Mouse (Mus musculus) ES-E14 (cell line): ENCODE data around the gene Agap3.

Experiments
- CHD2 ChIP-seq: IDR thresholded peaks from 2 replicates; pipeline ENCODE4 v1.6.1; 2014; ENCODE audit warnings: mild to moderate bottlenecking, low read depth, low read length, inconsistent platforms
- HCFC1 ChIP-seq: IDR thresholded peaks from 2 replicates; pipeline ENCODE4 v1.6.1; 2012; ENCODE audit warnings: low read length, inconsistent platforms, borderline replicate concordance; ENCODE audit not compliant: insufficient read depth
- MAFK ChIP-seq: IDR thresholded peaks from 2 replicates; pipeline ENCODE4 v1.6.1; 2014; ENCODE audit warnings: mild to moderate bottlenecking, low read depth, low read length, inconsistent platforms; ENCODE audit not compliant: insufficient read depth
- ZC3H11A ChIP-seq: IDR thresholded peaks from 2 replicates; pipeline ENCODE4 v1.6.1; 2012; ENCODE audit warnings: low read depth, mild to moderate bottlenecking, inconsistent platforms, low read length, borderline replicate concordance

DNA sequence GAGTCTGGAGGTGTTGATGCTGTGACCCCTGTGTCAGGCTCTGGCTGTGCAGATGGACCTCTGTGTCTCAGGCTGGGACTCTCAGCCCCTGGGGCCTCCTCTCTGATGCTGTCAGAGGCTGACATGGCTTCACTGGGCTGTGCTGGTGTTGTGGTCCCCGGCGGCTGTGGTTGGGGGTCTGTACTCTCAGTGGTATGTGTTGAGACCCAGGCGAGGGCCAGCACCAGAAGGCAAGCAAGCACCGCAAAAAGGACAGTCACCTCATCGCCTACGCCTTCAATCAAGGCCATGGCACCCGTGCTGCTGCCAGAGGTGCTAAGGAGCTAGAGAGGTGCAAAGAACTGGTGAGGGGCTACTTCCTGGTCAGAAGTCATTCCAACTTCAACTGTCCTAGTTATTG, 5.3 kb upstream of the Agap3 start:
- no peak for TF ChIP-seq CHD2
- no peak for TF ChIP-seq HCFC1
- TF ChIP-seq ZC3H11A, result no peak
- TF ChIP-seq MAFK, result no peak
